Mouse (Mus musculus) cerebellum, postnatal 10 days (tissue): ENCODE measurements at regions not wholly inside any gene's neighbourhood (a gene's known extent, or its start where the extent isn't known, plus 50 kb on each side); places are given as distances from the start of the nearest gene placed in this dataset.
"Not testable (repeated sequence)": the region's sequence is repeated elsewhere in the genome, so short reads cannot be mapped to it uniquely, and the experiment has no call there.

Source experiments
- DNase-seq, 2 experiments: peaks; one replicate each; pipeline ENCODE4 v3.0.0; 2021; ENCODE audit warnings: mixed read lengths in 2 of 2

GRCm38 (mm10) chr16:69937514-69938194, 74.1 kb upstream of the Speer2 start:
- DNase-seq = no peak

GRCm38 (mm10) chr16:69943635-69944034, 80.1 kb upstream of the Speer2 start:
- DNase-seq = no peak

GRCm38 (mm10) chr16:69948783-69949182, 85.2 kb upstream of the Speer2 start:
- no peak for DNase-seq

GRCm38 (mm10) chr16:69949339-69949738, 85.8 kb upstream of the Speer2 start:
- no peak for DNase-seq

GRCm38 (mm10) chr16:69951581-69951980, 88.0 kb upstream of the Speer2 start:
- DNase-seq = no peak

GRCm38 (mm10) chr16:69966561-69966960, 103.0 kb upstream of the Speer2 start:
- DNase-seq = not testable (repeated sequence)

GRCm38 (mm10) chr16:69979813-69980527, 116.4 kb upstream of the Speer2 start:
- no peak for DNase-seq

GRCm38 (mm10) chr16:69984320-69984719, 120.8 kb upstream of the Speer2 start:
- DNase-seq = peak; percentile 11

- DNase-seq = no peak
These were observed 128.4 kb upstream of the Speer2 start for GRCm38 (mm10) chr16:69991907-69992470.

- no peak for DNase-seq
These were observed 129.2 kb upstream of the Speer2 start for GRCm38 (mm10) chr16:69992715-69993114.

GRCm38 (mm10) chr16:70006863-70007262, 143.3 kb upstream of the Speer2 start:
- no peak for DNase-seq

GRCm38 (mm10) chr16:70016980-70017379, 153.4 kb upstream of the Speer2 start:
- no peak for DNase-seq

- peak in 1 of 2 experiments; percentile 1 for DNase-seq
These were observed 156.0 kb upstream of the Speer2 start for GRCm38 (mm10) chr16:70019564-70019963.

- peak in 1 of 2 experiments; percentile 1 for DNase-seq
These were observed 157.9 kb upstream of the Speer2 start for GRCm38 (mm10) chr16:70021436-70021835.

GRCm38 (mm10) chr16:70028649-70029048, 165.1 kb upstream of the Speer2 start:
- DNase-seq = peak; percentile 42 to 45

- no peak for DNase-seq
These were observed 182.0 kb upstream of the Speer2 start for GRCm38 (mm10) chr16:70045547-70045946.

- DNase-seq = no peak
These were observed 182.5 kb upstream of the Speer2 start for GRCm38 (mm10) chr16:70046009-70046408.

- DNase-seq = no peak
These were observed 186.3 kb upstream of the Speer2 start for GRCm38 (mm10) chr16:70049850-70050249.

GRCm38 (mm10) chr16:70071471-70071870, 207.9 kb upstream of the Speer2 start:
- no peak for DNase-seq

- no peak for DNase-seq
These were observed 210.2 kb upstream of the Speer2 start for GRCm38 (mm10) chr16:70073740-70074139.

GRCm38 (mm10) chr16:70079497-70079896, 216.0 kb upstream of the Speer2 start:
- DNase-seq = no peak

GRCm38 (mm10) chr16:70091291-70091690, 222.5 kb upstream of the Gbe1 start:
- DNase-seq = no peak

- no peak for DNase-seq
These were observed 221.8 kb upstream of the Gbe1 start for GRCm38 (mm10) chr16:70091963-70092362.

GRCm38 (mm10) chr16:70093224-70093623, 220.5 kb upstream of the Gbe1 start:
- DNase-seq = no peak
